Mouse (Mus musculus): ENCODE measurements at regions not wholly inside any gene's neighbourhood (a gene's known extent, or its start where the extent isn't known, plus 50 kb on each side); places are given as distances from the start of the nearest gene placed in this dataset.

DNA sequence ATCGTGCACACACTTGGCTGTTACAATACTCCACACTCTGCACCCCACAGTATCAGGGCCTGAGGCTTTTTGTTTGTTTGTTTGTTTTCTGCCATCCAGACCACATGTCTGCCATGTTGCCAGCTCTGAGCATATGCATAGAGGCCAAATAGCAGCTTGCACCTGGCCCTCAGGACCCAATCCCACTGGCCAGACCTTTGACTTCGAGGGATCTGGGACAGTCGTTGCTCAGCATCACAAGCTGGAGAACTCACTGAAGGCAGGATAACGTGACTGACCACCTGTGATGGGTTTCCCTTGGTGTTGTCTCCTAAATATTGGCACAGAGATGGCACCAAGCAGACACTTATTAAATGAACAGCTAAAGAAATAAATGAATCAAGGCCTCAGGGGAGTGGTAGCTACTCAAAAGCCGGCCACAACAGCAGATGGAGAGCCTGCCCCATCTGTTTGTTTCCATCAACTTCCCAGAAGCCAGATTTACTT is 88.4 kb downstream of the Setd4 start:
- no peak overlapping the region for H3K27ac ChIP-seq (ENCODE audit: low read depth, low read length)
- no peaks in the 10 kb centered on the region for H3K36me3 ChIP-seq (ENCODE audit: insufficient read depth, low read length)
- 61% methylated on average over 5 of the region's 5 CpGs for WGBS
- TF ChIP-seq CTCF (IDR thresholded peaks at IDR 0.05) = no peak
- no peaks in the 10 kb centered on the region for H3K9me3 ChIP-seq (ENCODE audit: low read length)
- H3K4me1 ChIP-seq (ENCODE audit: insufficient read depth, low read length) = no peaks in the 10 kb centered on the region
- ATAC-seq (ENCODE audit: low FRiP score) (no peak), DNase-seq (ENCODE audit: low spot score) (peak; percentile 87)
- no peaks in the 10 kb centered on the region for H3K27me3 ChIP-seq (ENCODE audit: insufficient read depth, low read length)
- no peak overlapping the region for H3K4me2 ChIP-seq (ENCODE audit: low read depth, low read length, poor library complexity, severe bottlenecking)
- H3K9ac ChIP-seq (replicated peaks; ENCODE audit: low read length, poor library complexity, severe bottlenecking) = no peak overlapping the region
- no peak overlapping the region for H3K4me3 ChIP-seq (ENCODE audit: low read depth, low read length)

- Histone ChIP-seq H3K36me3 (ENCODE audit: insufficient read depth, low read length) (no peaks in the 10 kb centered on the region), H3K4me1 (ENCODE audit: insufficient read depth, low read length) (no peaks in the 10 kb centered on the region), H3K4me3 (ENCODE audit: low read depth, low read length) (no peak overlapping the region), H3K27me3 (ENCODE audit: insufficient read depth, low read length) (no peaks in the 10 kb centered on the region), H3K4me2 (ENCODE audit: low read depth, low read length, poor library complexity, severe bottlenecking) (no peak overlapping the region), H3K27ac (ENCODE audit: low read depth, low read length) (no peak overlapping the region), H3K9me3 (ENCODE audit: low read length) (no peaks in the 10 kb centered on the region), H3K9ac (replicated peaks; ENCODE audit: low read length, poor library complexity, severe bottlenecking) (no peak overlapping the region)
- no peak for DNase-seq (ENCODE audit: low spot score)
- ATAC-seq (ENCODE audit: low FRiP score) = no peak
- WGBS = 89% methylated on average over 5 of the region's 5 CpGs
- no peak for TF ChIP-seq CTCF (IDR thresholded peaks at IDR 0.05)
These were observed 90.2 kb downstream of the Setd4 start for GRCm38 (mm10) chr16:93513616-93514041.

- Histone ChIP-seq H3K4me2 (ENCODE audit: low read depth, low read length, poor library complexity, severe bottlenecking) (no peak overlapping the region), H3K27ac (ENCODE audit: low read depth, low read length) (no peak overlapping the region), H3K9ac (replicated peaks; ENCODE audit: low read length, poor library complexity, severe bottlenecking) (no peak overlapping the region), H3K36me3 (ENCODE audit: insufficient read depth, low read length) (no peaks in the 10 kb centered on the region), H3K9me3 (ENCODE audit: low read length) (0 out of 2 replicates have a peak, but pooled peaks cover 3% of the 10 kb centered on the region), H3K4me1 (ENCODE audit: insufficient read depth, low read length) (no peaks in the 10 kb centered on the region), H3K27me3 (ENCODE audit: insufficient read depth, low read length) (no peaks in the 10 kb centered on the region), H3K4me3 (ENCODE audit: low read depth, low read length) (no peak overlapping the region)
- DNase-seq (ENCODE audit: low spot score) (no peak), ATAC-seq (ENCODE audit: low FRiP score) (no peak)
- WGBS = 87% methylated on average over 4 of the region's 4 CpGs
- TF ChIP-seq CTCF (IDR thresholded peaks at IDR 0.05) = no peak
These were observed 91.9 kb downstream of the Setd4 start for GRCm38 (mm10) chr16:93511988-93512387.

- TF ChIP-seq CTCF (IDR thresholded peaks at IDR 0.05) = peak; percentile 25
- H3K27ac ChIP-seq (ENCODE audit: low read depth, low read length) = no peak overlapping the region
- H3K9ac ChIP-seq (replicated peaks; ENCODE audit: low read length, poor library complexity, severe bottlenecking) = no peak overlapping the region
- H3K4me1 ChIP-seq (ENCODE audit: insufficient read depth, low read length) = no peaks in the 10 kb centered on the region
- WGBS = 0% methylated on average over 2 of the region's 2 CpGs
- DNase-seq (ENCODE audit: low spot score) (no peak), ATAC-seq (ENCODE audit: low FRiP score) (no peak)
- H3K4me3 ChIP-seq (ENCODE audit: low read depth, low read length) = no peak overlapping the region
- no peaks in the 10 kb centered on the region for H3K27me3 ChIP-seq (ENCODE audit: insufficient read depth, low read length)
- H3K9me3 ChIP-seq (ENCODE audit: low read length) = 0 out of 2 replicates have a peak, but pooled peaks cover 3% of the 10 kb centered on the region
- H3K36me3 ChIP-seq (ENCODE audit: insufficient read depth, low read length) = no peaks in the 10 kb centered on the region
- H3K4me2 ChIP-seq (ENCODE audit: low read depth, low read length, poor library complexity, severe bottlenecking) = no peak overlapping the region
These were observed 92.3 kb downstream of the Setd4 start for GRCm38 (mm10) chr16:93511517-93511916.

GRCm38 (mm10) chr16:93498800-93499199 is 105.1 kb downstream of the Setd4 start:
- Histone ChIP-seq H3K4me2 (ENCODE audit: low read depth, low read length, poor library complexity, severe bottlenecking) (no peak overlapping the region), H3K27me3 (ENCODE audit: insufficient read depth, low read length) (no peaks in the 10 kb centered on the region), H3K4me1 (ENCODE audit: insufficient read depth, low read length) (no peaks in the 10 kb centered on the region), H3K4me3 (ENCODE audit: low read depth, low read length) (no peak overlapping the region), H3K9me3 (ENCODE audit: low read length) (no peaks in the 10 kb centered on the region), H3K36me3 (ENCODE audit: insufficient read depth, low read length) (no peaks in the 10 kb centered on the region), H3K9ac (replicated peaks; ENCODE audit: low read length, poor library complexity, severe bottlenecking) (no peak overlapping the region), H3K27ac (ENCODE audit: low read depth, low read length) (no peak overlapping the region)
- DNase-seq (ENCODE audit: low spot score) = no peak
- no peak for TF ChIP-seq CTCF (IDR thresholded peaks at IDR 0.05)
- no peak for ATAC-seq (ENCODE audit: low FRiP score)
- WGBS = 97% methylated on average over 2 of the region's 2 CpGs

GRCm38 (mm10) chr16:93493337-93494002 is 110.4 kb downstream of the Setd4 start:
- Histone ChIP-seq H3K27me3 (ENCODE audit: insufficient read depth, low read length) (no peaks in the 10 kb centered on the region), H3K27ac (ENCODE audit: low read depth, low read length) (no peak overlapping the region), H3K4me1 (ENCODE audit: insufficient read depth, low read length) (no peaks in the 10 kb centered on the region), H3K4me2 (ENCODE audit: low read depth, low read length, poor library complexity, severe bottlenecking) (no peak overlapping the region), H3K4me3 (ENCODE audit: low read depth, low read length) (no peak overlapping the region), H3K36me3 (ENCODE audit: insufficient read depth, low read length) (no peaks in the 10 kb centered on the region), H3K9me3 (ENCODE audit: low read length) (no peaks in the 10 kb centered on the region), H3K9ac (replicated peaks; ENCODE audit: low read length, poor library complexity, severe bottlenecking) (no peak overlapping the region)
- no peak for ATAC-seq (ENCODE audit: low FRiP score)
- 87% methylated on average over 6 of the region's 6 CpGs for whole genome bisulfite sequencing
- peak; percentile 11 for DNase-seq (ENCODE audit: low spot score)
- TF ChIP-seq CTCF (IDR thresholded peaks at IDR 0.05) = no peak
